Mouse (Mus musculus): Measurements from ENCODE around the gene Arhgap18.
"Not testable (repeated sequence)": the region's sequence is repeated elsewhere in the genome, so short reads cannot be mapped to it uniquely, and the experiment has no call there.

Gene Arhgap18

DNA sequence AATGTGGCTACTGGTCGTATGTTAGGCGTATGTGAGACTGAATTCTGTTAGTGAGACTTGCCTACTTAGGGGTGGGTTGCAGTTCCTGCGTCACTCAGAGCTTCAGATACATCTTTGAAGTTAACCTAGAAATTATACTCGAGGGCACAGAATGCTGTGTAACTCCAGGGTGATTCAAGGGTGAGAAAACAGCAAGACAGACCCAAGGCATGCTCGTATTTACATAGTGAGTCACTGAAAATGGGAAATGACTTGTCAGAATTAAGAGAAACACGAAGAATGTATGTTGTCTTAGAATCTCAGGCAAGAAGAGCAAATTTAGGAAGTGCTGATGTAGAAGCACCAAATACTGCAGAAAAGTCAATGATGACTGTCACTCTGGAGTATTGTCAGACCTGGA is 142.5 kb downstream of the Arhgap18 start:
- DNase-seq (ENCODE audit: low read depth in 2 of 2, low spot score in 2 of 2): no peak

DNA sequence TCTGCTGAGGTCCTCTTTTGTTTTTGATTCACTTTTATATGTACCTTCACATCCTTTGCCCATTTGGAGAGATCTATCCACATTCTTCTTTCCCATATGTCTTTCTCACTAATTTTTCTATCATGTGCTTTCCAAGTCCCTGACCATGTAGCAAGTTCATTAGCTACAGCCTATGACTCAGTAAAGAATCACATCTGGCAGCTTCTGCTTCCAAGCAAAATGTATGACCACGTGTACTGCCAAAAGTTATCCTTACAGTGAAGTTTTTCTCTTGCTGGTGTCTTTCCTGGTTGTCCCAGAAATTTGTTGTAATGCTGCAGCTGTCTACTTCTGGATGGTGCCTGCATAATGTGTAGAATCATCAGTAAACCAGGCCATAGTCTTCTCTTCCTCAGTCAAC is 147.2 kb downstream of the Arhgap18 start:
- DNase-seq (ENCODE audit: low read depth in 2 of 2, low spot score in 2 of 2): no peak

DNA sequence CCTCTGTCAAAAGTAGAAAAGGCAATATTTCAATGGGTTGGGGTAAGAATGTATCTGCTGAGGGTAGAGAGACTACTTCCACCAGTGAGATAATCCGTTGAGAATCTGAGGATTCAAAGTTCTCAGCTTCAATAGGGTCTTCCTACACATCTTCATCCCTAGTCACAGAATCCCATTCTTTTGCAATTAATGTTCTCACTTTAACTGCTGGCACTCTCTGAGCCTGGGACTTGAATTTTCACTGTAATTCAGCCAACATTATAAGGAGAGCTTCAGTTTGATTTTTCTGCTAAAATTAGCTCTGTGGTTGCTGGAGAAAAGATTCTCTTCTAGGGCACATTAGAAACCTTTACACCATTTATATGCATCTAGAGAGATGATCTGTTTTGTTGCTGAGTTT is 150.6 kb downstream of the Arhgap18 start:
- no peak for DNase-seq (ENCODE audit: low read depth in 2 of 2, low spot score in 2 of 2)

DNA sequence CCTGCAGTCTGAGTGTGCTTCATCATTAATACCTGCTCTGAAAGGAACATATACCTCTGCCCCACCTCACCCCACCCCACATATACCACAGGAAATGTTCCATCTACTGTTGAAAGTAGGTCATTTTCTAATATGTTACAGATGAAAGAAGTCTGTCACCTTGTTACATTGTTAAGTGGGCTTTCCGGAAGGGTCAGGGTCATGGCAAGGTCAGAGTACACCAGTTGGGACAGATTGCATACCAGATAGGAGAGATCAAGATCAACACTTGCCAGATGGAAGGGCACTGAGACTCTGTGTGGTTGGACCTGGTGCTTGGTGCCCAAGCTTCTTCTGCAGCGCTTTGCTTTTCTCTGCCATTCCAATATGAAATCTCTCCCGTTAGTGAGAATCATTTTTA is 158.0 kb downstream of the Arhgap18 start:
- no peak for DNase-seq (ENCODE audit: low read depth in 2 of 2, low spot score in 2 of 2)

DNA sequence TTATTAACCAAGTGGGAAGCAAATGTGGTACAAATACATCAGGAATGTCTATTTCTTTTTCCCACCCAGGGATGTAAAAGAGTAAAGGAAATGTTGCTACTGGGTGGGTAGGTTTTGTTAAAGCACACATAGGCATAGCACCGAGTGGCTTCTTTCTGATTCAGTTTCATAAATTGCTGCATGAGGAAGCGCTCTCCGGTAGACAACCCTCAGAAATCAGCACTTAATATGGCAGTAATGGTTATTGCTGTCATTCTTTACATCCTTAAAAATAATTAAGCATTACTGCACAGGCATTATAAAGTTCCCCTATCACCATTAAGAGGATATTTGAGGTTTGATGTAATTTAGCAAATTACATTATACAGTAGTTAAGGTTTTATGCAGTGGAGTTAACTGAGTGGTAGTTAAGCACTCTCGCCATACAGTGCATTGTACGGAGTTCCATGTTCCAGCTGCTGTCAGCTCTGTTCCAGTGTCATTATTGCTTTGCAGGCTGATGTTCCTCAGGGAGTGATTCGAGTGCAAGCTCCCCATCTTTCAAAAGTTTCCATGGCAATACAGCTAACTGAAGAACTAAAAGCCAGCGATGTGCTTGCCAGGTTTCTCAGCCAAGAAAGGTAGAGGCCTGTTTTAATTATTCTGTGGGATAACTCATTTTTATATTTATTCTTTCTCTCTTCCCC is 159.0 kb downstream of the Arhgap18 start:
- DNase-seq (ENCODE audit: low read depth in 2 of 2, low spot score in 2 of 2): no peak

DNA sequence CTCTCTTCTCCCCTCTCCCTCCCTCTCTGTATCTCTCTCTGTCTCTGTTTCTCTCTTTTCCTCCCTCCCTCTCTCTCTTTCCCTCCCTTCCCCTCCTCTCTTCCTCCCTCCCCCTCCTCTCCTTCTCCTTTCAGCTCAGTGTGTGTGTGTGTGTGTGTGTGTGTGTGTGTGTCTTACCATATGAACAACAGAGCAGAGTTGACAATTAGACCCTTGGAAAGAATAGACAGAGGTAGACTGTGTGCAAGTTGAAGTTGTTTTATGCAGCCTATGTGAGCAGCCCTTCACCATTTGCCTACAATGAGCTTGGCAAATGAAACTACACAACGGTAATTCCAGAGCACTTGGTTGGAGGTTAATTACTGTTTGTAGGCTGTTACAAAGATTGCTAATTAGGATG is 159.6 kb downstream of the Arhgap18 start:
- DNase-seq (ENCODE audit: low read depth in 2 of 2, low spot score in 2 of 2): no peak

DNA sequence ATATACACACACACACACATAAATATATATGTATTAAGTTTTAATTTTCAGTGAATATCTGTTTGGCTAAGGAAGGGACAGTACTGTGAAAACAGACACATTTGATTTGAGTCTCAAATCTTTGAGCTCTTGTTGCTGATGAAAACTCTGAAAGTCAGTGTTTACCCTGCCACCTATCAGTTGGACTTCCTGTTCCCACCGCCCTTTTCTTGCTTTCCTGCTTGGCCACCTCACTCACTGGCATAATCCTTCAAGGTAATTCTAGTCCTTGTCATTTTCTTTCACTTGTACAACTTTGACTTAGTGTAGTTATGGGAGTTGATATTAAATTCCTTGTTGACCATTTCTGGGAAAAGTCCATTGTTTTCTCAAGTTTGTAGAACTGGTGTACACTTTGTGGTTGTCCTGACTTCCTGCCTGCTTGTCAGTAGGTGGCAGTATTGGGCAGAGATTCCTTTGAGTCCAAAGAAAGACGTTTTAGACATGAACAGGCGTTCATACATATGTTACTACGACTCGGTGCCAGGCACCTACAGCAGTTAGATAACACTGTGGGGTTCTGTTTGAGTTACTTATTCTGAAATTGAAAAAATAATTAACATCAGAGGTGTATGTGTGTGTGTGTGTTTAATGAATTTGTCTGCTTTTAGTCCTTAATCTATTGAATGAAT is 166.2 kb downstream of the Arhgap18 start:
- peak in 1 of 2 experiments; percentile 5 for DNase-seq (ENCODE audit: low read depth in 2 of 2, low spot score in 2 of 2)

DNA sequence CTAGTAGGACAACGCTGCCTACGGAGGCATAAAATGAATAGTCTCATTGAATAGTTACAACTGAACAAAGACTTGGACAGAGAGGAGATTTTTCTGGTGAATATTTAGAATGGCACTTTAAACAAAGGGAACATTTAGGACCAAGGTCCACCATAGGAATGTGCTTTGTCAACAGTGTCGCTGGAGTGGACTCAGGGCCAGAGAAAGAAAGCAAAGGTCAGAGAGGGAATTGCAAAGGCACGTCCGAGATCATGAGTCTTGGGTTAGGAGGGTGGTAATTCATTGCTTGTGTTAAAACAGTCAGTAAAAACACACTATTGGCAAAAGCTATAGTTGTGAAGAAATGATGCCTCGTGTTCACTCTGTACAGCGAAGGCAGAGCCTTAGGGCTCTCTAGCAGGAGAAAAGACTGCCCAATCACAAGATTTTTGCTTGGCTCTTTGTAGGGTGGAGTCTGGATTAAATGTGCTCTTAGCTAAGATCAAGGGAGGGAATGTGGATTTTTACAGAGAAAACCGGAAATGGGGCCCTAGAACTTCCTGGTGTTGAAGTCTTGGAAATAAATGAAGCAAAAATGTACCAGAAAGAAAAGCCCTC is 167.3 kb downstream of the Arhgap18 start:
- DNase-seq (ENCODE audit: low read depth in 2 of 2, low spot score in 2 of 2): no peak

DNA sequence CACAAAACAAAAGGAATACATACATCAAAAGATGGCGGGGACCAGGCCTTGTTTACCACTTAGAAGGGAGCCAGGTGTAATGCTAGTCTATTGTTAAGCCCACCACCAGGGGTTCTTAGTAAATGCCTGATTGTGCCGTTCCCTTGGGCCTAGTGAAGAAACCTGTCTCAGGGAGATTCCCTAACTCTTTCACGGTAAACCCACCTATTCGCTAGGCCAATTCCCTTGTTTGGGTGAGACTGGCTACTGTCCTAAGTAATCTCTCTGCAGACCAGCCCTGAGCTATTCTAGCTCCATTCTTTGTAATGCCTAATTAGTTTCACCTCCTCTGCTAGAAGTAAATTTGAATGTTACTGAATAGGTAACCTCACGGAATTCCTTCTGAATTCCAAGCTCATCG is 182.8 kb downstream of the Arhgap18 start:
- DNase-seq (ENCODE audit: low read depth in 2 of 2, low spot score in 2 of 2): not testable (repeated sequence)

DNA sequence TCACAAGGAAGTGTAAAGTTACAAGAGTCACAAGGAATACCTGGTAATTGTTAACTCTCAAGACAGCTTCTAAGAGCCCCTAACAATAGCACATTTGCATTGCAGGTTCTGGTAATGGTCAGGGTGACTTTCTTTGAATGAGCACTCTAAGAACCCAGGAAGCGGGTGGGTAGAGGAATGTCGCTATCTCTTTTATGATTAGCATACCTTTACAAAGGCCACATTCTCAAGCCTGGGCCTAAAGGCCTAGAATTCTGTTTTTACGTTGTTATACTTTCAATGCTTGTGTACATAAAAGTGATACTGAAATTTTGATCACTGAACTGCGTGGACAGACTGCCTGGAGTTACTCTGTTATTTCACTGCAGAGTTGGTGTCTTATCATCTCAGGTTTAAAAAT is 185.2 kb downstream of the Arhgap18 start:
- DNase-seq (ENCODE audit: low read depth in 2 of 2, low spot score in 2 of 2): not testable (repeated sequence)

DNA sequence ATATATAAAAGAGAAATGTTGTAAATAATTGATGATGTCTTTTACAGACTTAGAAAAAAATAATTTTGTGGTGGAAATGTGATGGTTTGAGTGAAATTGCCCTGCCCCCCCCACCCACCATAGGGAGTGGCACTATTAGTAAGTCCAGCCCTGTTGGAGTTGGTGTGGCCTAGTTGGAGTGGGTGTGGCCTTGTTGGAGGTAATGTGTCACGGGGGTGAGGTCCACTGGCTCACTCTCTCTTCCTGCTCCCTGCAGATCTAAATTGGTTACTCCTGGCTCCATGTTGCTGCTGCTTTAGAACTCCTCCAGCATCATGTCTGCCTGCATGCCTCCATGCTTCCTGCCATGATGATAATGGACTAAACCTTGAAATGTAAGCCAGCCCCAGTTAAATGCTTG is 186.3 kb downstream of the Arhgap18 start:
- no peak for DNase-seq (ENCODE audit: low read depth in 2 of 2, low spot score in 2 of 2)

DNA sequence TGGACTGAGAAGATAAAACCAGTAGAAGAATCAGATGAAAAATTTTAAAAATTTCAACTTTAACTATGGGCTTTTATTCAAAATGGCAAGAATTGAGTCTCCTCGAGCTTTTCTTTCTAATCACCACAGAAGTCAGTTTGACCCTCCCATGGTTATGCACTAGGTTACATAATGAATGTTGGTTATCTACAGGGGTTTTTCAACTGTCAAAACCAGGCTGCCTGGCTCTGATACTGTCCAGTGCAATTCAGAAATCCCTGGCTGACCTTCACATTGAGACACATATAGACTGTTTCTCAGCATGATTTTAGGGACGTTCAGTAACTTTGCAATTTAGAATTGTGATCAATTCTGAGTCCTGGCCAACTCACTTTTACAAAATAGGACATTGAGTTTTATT is 195.1 kb downstream of the Arhgap18 start:
- no peak for DNase-seq (ENCODE audit: low read depth in 2 of 2, low spot score in 2 of 2)

DNA sequence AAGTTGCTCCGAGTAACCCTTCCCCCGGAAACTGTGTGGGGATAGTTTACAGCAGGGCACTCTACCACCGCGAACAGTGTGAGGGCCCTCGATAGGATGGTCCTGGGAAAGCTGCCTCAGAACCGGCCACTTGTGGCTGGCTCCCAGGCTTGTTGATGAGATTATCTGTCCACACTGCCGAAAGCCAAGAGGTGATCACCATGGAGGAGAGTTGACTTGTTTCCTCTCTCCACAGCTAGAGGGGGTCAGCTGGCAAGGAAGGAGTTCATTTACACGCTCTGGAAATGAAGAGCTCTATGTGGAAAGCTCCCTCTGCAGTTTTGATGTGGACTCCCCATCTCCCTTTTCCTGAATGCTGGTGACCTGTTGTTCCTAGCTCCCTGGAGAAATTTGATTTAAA is 196.4 kb downstream of the Arhgap18 start:
- DNase-seq (ENCODE audit: low read depth in 2 of 2, low spot score in 2 of 2): no peak

DNA sequence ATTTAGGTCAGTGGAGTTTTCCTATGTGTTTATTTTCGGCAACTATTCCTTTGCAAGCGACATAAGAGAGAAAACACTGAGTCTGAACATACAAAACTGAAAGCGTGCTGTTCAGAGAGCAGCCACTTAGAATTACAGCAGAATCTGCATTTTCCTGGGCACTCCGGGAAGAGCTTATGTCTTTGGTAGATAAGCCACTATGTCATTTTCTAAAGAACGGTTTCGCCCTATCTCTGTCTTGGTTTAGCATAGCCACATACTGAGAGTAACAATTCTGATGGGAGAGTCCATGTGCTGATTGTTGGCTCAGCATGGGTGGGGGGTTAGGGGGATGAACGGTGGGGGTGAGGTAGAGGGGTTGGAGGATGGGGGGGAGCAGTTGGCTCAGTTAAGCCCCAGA is 197.2 kb downstream of the Arhgap18 start:
- no peak for DNase-seq (ENCODE audit: low read depth in 2 of 2, low spot score in 2 of 2)

DNA sequence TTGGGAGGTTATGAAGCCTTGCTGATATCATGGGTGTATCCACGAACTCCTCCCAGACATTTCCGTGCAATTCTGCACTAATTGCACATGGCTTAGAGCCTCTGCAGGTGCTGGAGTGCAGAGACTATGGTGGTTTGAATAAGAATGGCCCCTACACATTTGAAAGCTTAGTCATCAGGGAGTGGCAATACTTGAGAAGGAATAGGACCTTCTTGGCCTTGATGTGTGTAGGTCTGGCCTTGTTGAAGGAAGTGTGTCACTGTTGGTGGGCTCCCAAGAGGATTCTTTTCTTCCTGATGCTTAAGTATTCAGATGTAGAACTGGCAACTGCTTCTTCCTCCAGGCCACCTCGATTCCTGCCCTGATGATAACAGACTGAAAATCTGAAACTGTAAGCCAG is 205.3 kb downstream of the Arhgap18 start:
- DNase-seq (ENCODE audit: low read depth in 2 of 2, low spot score in 2 of 2): no peak

All from CD8-positive naive resting alpha-beta T cell, adult 2 months (primary cell).